Mouse (Mus musculus): Measurements from ENCODE around the gene Mpst.

The Mpst gene

DNA sequence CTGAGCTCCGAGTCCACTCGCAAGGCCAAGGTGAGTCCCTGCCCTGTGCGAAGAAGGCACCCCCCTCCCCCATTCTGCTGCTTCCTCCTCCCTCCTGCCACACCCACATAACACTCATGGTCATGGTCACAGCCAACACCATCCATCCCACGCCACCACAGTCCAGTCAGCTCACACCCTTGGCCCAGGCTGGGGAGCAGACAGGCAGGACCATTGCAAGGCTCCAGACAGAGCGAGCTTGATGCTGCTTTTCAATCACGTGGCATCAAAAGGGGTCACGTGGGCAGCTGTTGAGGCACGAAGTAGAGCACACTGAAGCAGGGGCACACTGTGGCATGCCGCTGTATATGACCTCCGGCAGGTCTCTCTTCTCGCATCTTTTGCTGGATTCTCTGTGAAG, 29.5 kb downstream of the Mpst start:
- in situ Hi-C loops (cut with MboI, MseI), result no loop called here

DNA sequence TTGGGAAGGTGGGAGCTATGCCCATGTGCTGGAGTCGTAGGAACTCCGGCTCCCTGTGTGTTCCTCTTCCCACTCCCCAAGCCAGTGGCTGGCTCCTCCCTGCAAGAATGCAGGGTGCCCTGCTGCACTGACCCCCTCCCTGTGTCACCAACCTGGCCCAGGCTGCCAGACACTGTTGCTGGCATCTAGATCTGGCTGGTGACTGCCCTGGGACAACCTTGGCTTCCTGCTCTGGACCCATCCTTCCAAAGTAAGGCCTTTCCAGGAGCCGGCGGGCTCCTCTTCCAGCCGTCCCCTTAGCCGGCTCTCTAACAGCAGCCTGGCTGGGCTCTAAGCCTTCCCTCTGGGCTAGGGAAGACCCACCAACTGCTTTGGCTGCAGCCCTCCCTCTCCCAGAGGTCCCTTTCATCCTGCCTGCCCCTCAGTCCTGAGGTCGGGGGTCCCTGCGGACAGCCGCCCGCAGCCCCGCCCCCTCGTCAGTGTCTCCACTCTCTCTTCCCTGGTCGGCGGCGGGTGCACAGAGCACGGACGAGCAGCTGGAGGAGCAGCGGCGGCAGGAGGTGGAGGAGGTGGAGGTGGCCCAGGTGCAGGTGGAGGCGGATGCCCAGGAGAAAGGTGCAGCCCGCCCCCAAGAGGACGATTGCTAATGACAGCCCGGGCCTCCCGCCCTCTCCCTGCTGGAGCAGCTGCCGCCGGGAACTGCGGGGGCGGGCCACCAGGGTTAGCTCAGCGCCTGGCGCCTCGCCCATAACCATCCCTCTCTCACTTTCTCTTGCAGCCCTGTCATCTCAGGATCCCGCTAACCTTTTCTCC, 30.4 kb downstream of the Mpst start:
- in situ Hi-C loops (cut with MboI, MseI), result no loop called here

DNA sequence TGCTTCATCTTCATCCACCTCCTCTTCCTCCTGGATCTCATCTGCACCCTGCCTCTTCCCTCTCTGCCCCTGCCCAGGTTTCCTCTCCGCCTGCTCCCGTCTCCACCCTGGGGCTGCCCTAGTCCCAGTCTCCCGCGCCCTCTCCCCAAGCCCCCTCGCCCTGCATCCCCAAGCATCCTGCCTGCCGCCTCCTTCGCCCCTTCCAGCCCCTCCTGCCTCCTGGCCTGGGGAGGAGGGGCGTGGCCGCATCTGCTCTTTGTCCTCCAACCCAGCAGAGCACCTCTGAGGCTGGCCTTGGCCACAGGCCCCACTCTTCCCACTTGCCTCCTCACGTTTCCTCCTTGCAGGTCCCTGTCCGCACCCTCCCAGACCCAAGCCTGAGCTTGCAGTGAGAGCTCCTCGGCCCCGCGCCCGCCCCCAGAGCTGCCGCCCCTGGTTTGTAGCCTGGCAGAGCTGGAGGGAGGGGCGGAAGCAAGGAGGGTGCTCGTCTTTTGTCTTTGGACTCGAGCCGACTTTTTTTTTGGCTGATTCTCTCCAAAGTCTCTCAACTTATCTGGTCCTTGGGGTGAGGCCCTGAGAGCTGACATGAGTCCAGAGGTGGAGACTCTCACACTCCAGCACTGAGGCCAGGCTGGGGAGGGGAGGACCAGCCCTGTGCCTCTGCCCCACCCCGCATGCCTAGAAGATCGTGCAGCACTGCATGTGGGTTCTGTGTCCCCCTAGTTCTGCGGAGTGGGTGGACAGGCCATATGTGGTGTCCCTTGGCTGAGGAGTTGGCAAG, 31.2 kb downstream of the Mpst start:
- in situ Hi-C loops (cut with MboI, MseI), result no loop called here

GRCm38 (mm10) chr15:78438018-78438394, 31.8 kb downstream of the Mpst start:
- in situ Hi-C loops (cut with MboI, MseI), result no loop called here

DNA sequence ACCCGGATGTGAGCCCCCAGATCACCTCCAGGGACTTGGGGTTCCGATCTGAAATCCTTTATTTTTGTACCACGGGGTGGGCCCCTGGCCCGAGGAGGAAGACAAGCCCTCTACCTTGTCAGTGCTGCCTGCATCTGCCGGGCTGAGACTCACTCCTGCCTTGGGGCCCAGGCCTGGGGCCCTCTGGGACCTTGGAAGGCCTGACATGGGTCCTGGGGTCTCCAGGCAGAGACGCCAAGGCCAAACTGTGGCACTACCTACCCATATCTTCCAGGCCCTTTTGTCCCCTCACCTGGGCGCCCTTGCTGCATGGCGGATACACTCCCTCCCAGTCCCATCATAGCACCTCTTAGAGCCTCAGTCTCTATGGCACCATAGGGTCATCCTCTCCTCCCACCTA, 32.3 kb downstream of the Mpst start:
- in situ Hi-C loops (cut with MboI, MseI), result no loop called here

GRCm38 (mm10) chr15:78438973-78439372, 32.8 kb downstream of the Mpst start:
- in situ Hi-C loops (cut with MboI, MseI), result no loop called here

GRCm38 (mm10) chr15:78442231-78442630, 36.0 kb downstream of the Mpst start:
- in situ Hi-C loops (cut with MboI, MseI), result no loop called here

GRCm38 (mm10) chr15:78443857-78444256, 37.6 kb downstream of the Mpst start:
- in situ Hi-C loops (cut with MboI, MseI), result no loop called here

- in situ Hi-C loops (cut with MboI, MseI), result loop anchor here (5.0 kb wide), 1 partner anchor 85 kb away; the partner anchor contains the start of gene C1qtnf6
These were observed 40.9 kb downstream of the Mpst start for GRCm38 (mm10) chr15:78447121-78447520.

- in situ Hi-C loops (cut with MboI, MseI), result loop anchor here (5.0 kb wide), 1 partner anchor 84 kb away; the partner anchor contains the start of gene C1qtnf6
These were observed 41.7 kb downstream of the Mpst start for GRCm38 (mm10) chr15:78447746-78448535.

DNA sequence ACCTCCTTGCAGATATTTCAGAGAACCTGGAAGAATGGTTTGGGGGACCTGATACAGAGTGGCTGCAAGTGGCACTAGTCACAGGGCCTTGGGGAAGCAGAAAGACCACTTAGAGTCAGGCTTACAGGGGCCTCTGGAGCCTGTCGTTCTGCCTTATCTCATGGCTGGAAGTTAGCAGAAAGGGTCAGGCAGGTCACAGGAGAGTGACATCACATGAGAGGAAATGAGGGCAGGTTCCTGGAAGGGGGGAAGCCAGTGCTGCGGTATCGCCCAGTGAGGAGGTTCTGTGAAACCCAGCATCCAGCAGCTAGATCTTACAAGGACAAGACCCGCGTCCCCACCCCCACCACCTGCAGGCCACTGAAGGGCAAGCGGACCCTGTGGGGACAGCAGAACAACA, 42.9 kb downstream of the Mpst start:
- in situ Hi-C loops (cut with MboI, MseI), result loop anchor here (5.0 kb wide), 1 partner anchor 83 kb away; the partner anchor contains the start of gene C1qtnf6

- in situ Hi-C loops (cut with MboI, MseI), result loop anchor here (5.0 kb wide), 2 partner anchors 42 to 82 kb away; partner anchors contain the start of gene C1qtnf6
These were observed 43.6 kb downstream of the Mpst start for GRCm38 (mm10) chr15:78449694-78450418.

GRCm38 (mm10) chr15:78450419-78450768, 44.2 kb downstream of the Mpst start:
- in situ Hi-C loops (cut with MboI, MseI), result loop anchor here (5.0 kb wide), 1 partner anchor 42 kb away; no protein-coding TSS in a partner anchor

DNA sequence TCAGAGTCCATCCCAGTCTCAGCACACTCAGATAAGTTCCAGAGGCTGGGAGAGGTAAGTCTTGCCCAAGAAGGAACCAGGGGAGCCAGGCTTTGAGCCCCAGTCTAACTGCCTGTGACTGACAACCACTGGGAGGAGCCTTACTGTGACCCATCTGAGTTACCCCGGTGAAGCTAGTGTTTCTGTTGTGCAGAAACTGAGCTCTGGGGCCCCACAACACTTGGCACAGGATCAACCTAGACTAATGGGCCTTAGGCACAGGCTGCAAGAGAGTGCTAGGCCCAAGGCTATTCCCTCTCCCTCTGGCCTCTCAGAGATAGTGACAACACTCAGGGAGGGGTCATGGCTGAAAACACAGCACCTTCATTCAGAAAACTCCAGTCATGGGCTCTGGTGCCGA, 45.0 kb downstream of the Mpst start:
- in situ Hi-C loops (cut with MboI, MseI), result loop anchor here (5.0 kb wide), 1 partner anchor 41 kb away; no protein-coding TSS in a partner anchor

GRCm38 (mm10) chr15:78452929-78453328, 46.7 kb downstream of the Mpst start:
- in situ Hi-C loops (cut with MboI, MseI), result loop anchor here (5.0 kb wide), 1 partner anchor 39 kb away; no protein-coding TSS in a partner anchor

GRCm38 (mm10) chr15:78455168-78455567, 49.0 kb downstream of the Mpst start:
- in situ Hi-C loops (cut with MboI, MseI), result no loop called here

DNA sequence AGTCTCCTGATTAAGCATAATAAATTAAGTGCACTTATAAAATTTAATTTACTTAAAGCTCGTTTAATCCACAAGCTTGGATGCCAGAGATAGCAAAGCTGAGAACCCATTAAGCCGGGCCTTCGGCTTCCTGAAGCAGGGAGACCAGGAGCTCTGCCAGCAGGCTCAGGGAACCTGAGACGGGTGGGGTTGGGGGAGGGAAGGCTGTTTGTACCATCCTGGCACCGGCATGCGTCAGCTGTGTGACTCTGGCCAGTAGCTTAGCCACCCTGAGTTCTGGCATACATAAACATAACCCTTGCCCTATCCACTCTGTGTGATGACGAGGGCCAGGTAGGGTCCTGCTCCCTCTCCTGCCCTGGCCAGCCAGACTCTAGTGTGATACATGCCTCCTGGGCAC, 49.8 kb downstream of the Mpst start:
- in situ Hi-C loops (cut with MboI, MseI), result no loop called here

DNA sequence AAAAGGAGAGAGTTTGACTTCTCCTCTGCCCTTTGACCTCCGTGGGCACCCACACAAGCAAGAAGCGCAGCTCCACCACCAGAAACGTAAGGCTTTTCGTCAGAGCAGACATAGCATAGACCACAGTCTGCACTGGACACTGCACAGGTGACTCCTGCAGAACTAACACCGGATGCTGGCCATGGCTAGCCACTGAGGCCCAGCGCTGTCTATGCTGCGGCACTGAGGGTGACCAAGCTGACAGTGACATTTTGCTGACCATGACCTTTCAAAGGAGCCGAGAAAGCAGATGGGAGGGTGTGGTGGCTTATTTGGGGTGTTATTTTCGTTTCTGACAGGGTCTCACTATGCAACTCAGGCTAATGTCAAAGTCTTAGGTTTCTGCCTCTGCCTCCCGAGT, 51.0 kb downstream of the Mpst start:
- in situ Hi-C loops (cut with MboI, MseI), result no loop called here

DNA sequence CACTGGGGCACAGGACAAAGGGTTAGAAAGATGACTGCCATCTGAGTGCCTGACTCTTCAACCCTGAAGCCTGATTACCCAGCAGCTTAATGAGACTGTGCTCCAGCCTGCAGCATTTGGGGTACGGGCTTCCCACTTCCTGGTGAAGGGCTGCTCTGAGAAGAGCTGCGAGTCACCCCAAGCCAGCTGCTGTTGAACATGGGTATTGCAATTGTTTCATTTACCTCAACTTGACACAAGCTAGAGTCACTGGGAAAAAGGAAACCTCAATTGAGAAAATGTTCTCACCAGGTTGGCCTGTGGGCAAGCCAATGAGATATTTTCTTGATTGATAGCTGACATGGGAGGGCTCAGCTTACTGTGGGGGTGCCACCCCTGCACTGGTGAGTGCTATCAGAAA, 56.8 kb downstream of the Mpst start:
- in situ Hi-C loops (cut with MboI, MseI), result no loop called here
